Mouse (Mus musculus) embryonic facial prominence, embryonic 11.5 days (tissue): ENCODE results near the gene Acvrl1. TPM values are rescaled to one million over a fixed set of nuclear protein-coding genes. Genes with fewer than 3 reads are reported as not detected.

ENCODE experiments used
- ATAC-seq: fragments of 200-750 bp; cut with Nextera tagmentation; replicated peaks from 2 replicates; pipeline ENCODE4 v1.8.0; 2017; ENCODE audit warnings: low read depth; ENCODE audit not compliant: insufficient number of reproducible peaks, low FRiP score, low TSS enrichment
- DNase-seq: peaks from one replicate; pipeline ENCODE4 v3.0.0-alpha.2; 2015; ENCODE audit warnings: low spot score
- H3K27ac ChIP-seq: fragments of 300-500 bp; sonication (generic); replicated peaks from 2 replicates; pipeline ENCODE4 v1.5.1; 2014; ENCODE audit warnings: mild to moderate bottlenecking, low read depth, low read length, control low read depth
- H3K27me3 ChIP-seq: fragments of 300-500 bp; sonication (generic); 2 replicates; pipeline ENCODE4 v1.6.1; 2014; ENCODE audit warnings: mild to moderate bottlenecking, low read length, moderate library complexity, mixed read lengths; ENCODE audit not compliant: control insufficient read depth, insufficient read depth
- H3K36me3 ChIP-seq: fragments of 300-500 bp; sonication (generic); replicated peaks from 2 replicates; pipeline ENCODE4 v1.6.1; 2014; ENCODE audit warnings: low read depth, mild to moderate bottlenecking, low read length, moderate library complexity, mixed read lengths; ENCODE audit not compliant: control insufficient read depth, insufficient read depth
- H3K4me1 ChIP-seq: fragments of 300-500 bp; sonication (generic); 2 replicates; pipeline ENCODE4 v1.6.1; 2014; ENCODE audit warnings: low read length, mixed read lengths; ENCODE audit not compliant: control insufficient read depth, insufficient read depth
- H3K4me2 ChIP-seq: fragments of 300-500 bp; sonication (generic); 2 replicates; pipeline ENCODE4 v1.6.1; 2014; ENCODE audit warnings: low read depth, mild to moderate bottlenecking, control low read depth, low read length, moderate library complexity
- H3K4me3 ChIP-seq: fragments of 300-500 bp; sonication (generic); 2 replicates; pipeline ENCODE4 v1.5.1; 2014; ENCODE audit warnings: low read depth, low read length, control low read depth
- H3K9ac ChIP-seq: fragments of 300-500 bp; sonication (generic); replicated peaks from 2 replicates; pipeline ENCODE4 v1.6.1; 2014; ENCODE audit warnings: mild to moderate bottlenecking, control low read depth, low read length
- H3K9me3 ChIP-seq: fragments of 300-500 bp; sonication (generic); replicated peaks from 2 replicates; pipeline ENCODE4 v1.6.1; 2016; ENCODE audit warnings: mild to moderate bottlenecking, low read length, inconsistent platforms, mixed read lengths; ENCODE audit not compliant: control insufficient read depth
- WGBS: fragments of 180-500 bp; shearing (Covaris S2); extraction: QIAGEN DNeasy Blood & Tissue Kit; methylation state at CpG from one replicate; pipeline ENCODE4 v1.1.7; 2014; 5-methylcytosine and 5-hydroxymethylcytosine counted together
- polyA plus RNA-seq: library from polyadenylated mRNA; unstranded; fragments of >200 nt; fragmentation: Nextera tagmentation; extraction: Ambion mirVana; gene quantifications from 2 replicates; pipeline ENCODE4 v1.2.1, GENCODE M21; 2014

Gene Acvrl1
- polyA plus RNA-seq, 1 experiment from 2014 or later, result 4.6 TPM

- Histone ChIP-seq H3K36me3 (no peaks in the 10 kb centered on the region), H3K27ac (no peak overlapping the region), H3K9me3 (no peaks in the 10 kb centered on the region), H3K4me1 (peaks cover 6% of the 10 kb centered on the region), H3K4me2 (no peak overlapping the region), H3K4me3 (no peak overlapping the region), H3K9ac (no peak overlapping the region), H3K27me3 (peaks cover 12% of the 10 kb centered on the region; the same call in 1 of the 2 replicates)
- ATAC-seq (no peak), DNase-seq (no peak)
- 71% methylated on average over 10 of the region's 12 CpGs for WGBS
Measured at GRCm38 (mm10) chr15:101126876-101127544, 1.3 kb upstream of the Acvrl1 start.

GRCm38 (mm10) chr15:101129412-101129811 is 1.1 kb downstream of the Acvrl1 start:
- Histone ChIP-seq H3K4me2 (no peak overlapping the region), H3K4me3 (no peak overlapping the region; the same call in 1 of the 2 replicates), H3K27ac (no peak overlapping the region), H3K27me3 (peaks cover 12% of the 10 kb centered on the region; the same call in 1 of the 2 replicates), H3K9ac (0 out of 2 replicates have a peak overlapping the region, but pooled peaks have one; percentile 14), H3K36me3 (no peaks in the 10 kb centered on the region), H3K4me1 (peaks cover 9% of the 10 kb centered on the region), H3K9me3 (no peaks in the 10 kb centered on the region)
- 23% methylated on average over 5 of the region's 5 CpGs for WGBS
- no peak for DNase-seq
- ATAC-seq, result no peak

- H3K4me1 ChIP-seq, result peaks cover 9% of the 10 kb centered on the region
- DNase-seq, result no peak
- no peak overlapping the region for H3K27ac ChIP-seq
- H3K4me2 ChIP-seq, result no peak overlapping the region
- no peak for ATAC-seq
- H3K27me3 ChIP-seq, result peaks cover 12% of the 10 kb centered on the region; the same call in 1 of the 2 replicates
- no peaks in the 10 kb centered on the region for H3K36me3 ChIP-seq
- WGBS, result 29% methylated on average over 11 of the region's 11 CpGs
- no peak overlapping the region; the same call in 1 of the 2 replicates for H3K9ac ChIP-seq
- H3K4me3 ChIP-seq, result no peak overlapping the region
- H3K9me3 ChIP-seq, result no peaks in the 10 kb centered on the region
Measured at GRCm38 (mm10) chr15:101131498-101131897, 3.2 kb downstream of the Acvrl1 start.

DNA sequence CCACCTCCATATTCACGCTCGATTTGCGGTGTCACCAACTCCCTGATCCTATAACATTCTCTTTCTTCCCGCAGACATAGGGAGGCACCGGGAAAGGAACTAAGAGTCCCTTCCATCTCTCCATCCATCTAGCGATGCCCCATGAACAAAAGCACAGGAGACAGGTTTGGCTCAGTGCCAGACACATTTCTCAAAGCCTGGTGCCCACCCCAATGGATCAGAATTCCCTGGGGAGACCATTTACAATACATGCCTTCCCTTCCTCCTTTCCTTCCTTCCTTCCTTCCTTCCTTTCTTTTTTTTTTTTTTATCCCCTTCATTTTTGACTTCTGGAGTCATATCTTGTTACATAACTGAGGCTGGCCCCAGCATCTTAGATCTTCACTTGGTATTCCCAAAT is 3.7 kb downstream of the Acvrl1 start:
- no peak overlapping the region; the same call in 1 of the 2 replicates for H3K9ac ChIP-seq
- no peak overlapping the region; the same call in 1 of the 2 replicates for H3K4me2 ChIP-seq
- no peak overlapping the region for H3K4me3 ChIP-seq
- no peak overlapping the region for H3K27ac ChIP-seq
- ATAC-seq (no peak), DNase-seq (no peak)
- H3K9me3 ChIP-seq, result no peaks in the 10 kb centered on the region
- peaks cover 12% of the 10 kb centered on the region; the same call in 1 of the 2 replicates for H3K27me3 ChIP-seq
- H3K36me3 ChIP-seq, result no peaks in the 10 kb centered on the region
- H3K4me1 ChIP-seq, result peaks cover 9% of the 10 kb centered on the region
- WGBS, result 76% methylated on average over 6 of the region's 6 CpGs

DNA sequence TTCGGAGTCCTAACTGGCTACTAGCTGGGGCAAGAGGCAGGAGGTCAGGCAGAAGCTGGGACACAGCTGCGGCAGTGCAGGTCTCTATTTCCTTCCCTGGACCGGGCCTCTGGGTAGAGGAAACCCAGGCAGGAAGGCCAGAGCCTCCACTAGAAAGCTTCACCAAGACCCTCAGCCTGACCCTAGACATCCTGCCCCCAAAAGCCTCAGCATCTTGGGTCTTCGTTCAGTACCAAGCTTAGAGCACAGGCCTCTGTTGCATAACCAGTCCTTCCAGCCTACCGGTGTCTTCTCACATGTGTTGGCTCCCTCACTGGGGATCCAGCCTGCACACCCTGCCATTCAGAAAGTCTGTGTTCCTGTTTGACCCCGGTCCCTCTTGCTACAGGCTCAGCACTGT is 4.4 kb downstream of the Acvrl1 start:
- Histone ChIP-seq H3K4me1 (peaks cover 9% of the 10 kb centered on the region), H3K9ac (no peak overlapping the region), H3K9me3 (no peaks in the 10 kb centered on the region), H3K36me3 (no peaks in the 10 kb centered on the region), H3K27me3 (peaks cover 11% of the 10 kb centered on the region; the same call in 1 of the 2 replicates), H3K27ac (no peak overlapping the region; the same call in 1 of the 2 replicates), H3K4me2 (no peak overlapping the region), H3K4me3 (no peak overlapping the region)
- whole genome bisulfite sequencing, result 63% methylated on average over 6 of the region's 6 CpGs
- ATAC-seq (no peak), DNase-seq (no peak)

- Histone ChIP-seq H3K4me3 (0 out of 2 replicates have a peak overlapping the region, but pooled peaks have one; percentile 11), H3K9ac (peak overlapping the region; percentile 29; the same call in 1 of the 2 replicates), H3K4me1 (peaks cover 3% of the 10 kb centered on the region), H3K36me3 (no peaks in the 10 kb centered on the region), H3K27me3 (0 out of 2 replicates have a peak, but pooled peaks cover 7% of the 10 kb centered on the region), H3K27ac (peak overlapping the region; percentile 49), H3K9me3 (no peaks in the 10 kb centered on the region), H3K4me2 (peak overlapping the region; percentile 29)
- peak; percentile 70 for DNase-seq
- 0 out of 2 replicates have a peak, but pooled peaks have one; percentile 8 for ATAC-seq
- 21% methylated on average over 15 of the region's 15 CpGs for WGBS
Measured at GRCm38 (mm10) chr15:101133993-101134704, 5.8 kb downstream of the Acvrl1 start.

GRCm38 (mm10) chr15:101135405-101135804 is 7.1 kb downstream of the Acvrl1 start:
- peaks cover 12% of the 10 kb centered on the region for H3K4me1 ChIP-seq
- WGBS, result 57% methylated on average over 8 of the region's 8 CpGs
- no peak overlapping the region for H3K27ac ChIP-seq
- ATAC-seq (no peak), DNase-seq (no peak)
- no peaks in the 10 kb centered on the region for H3K27me3 ChIP-seq
- 0 out of 2 replicates have a peak overlapping the region, but pooled peaks have one; percentile 7 for H3K4me2 ChIP-seq
- H3K9me3 ChIP-seq, result no peaks in the 10 kb centered on the region
- peak overlapping the region; percentile 3; the same call in 1 of the 2 replicates for H3K4me3 ChIP-seq
- no peaks in the 10 kb centered on the region for H3K36me3 ChIP-seq
- H3K9ac ChIP-seq, result no peak overlapping the region

DNA sequence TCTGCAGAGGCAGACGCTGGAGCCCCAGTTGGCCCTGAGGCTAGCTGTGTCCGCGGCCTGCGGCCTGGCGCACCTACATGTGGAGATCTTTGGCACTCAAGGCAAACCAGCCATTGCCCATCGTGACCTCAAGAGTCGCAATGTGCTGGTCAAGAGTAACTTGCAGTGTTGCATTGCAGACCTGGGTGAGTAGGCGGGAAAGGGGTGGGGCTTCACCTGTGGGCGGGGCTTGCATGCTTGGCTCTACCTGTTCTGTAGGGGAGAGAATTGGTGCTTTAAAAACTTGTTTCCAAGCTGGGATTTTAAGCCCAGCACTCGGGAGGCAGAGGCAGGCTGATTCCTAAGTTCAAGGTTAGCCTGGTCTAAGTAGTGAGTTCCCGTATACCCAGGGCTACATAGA is 9.1 kb downstream of the Acvrl1 start:
- Histone ChIP-seq H3K4me2 (no peak overlapping the region), H3K27me3 (no peaks in the 10 kb centered on the region), H3K9me3 (no peaks in the 10 kb centered on the region), H3K4me1 (peaks cover 17% of the 10 kb centered on the region), H3K36me3 (no peaks in the 10 kb centered on the region), H3K27ac (no peak overlapping the region), H3K4me3 (no peak overlapping the region), H3K9ac (no peak overlapping the region)
- WGBS, result 78% methylated on average over 11 of the region's 11 CpGs
- no peak for DNase-seq
- ATAC-seq, result no peak
